Mouse (Mus musculus) lung, embryonic 14.5 days (tissue): ENCODE data around the gene Tfb2m. TPM values are rescaled to one million over a fixed set of nuclear protein-coding genes. Genes with fewer than 3 reads are reported as not detected.

ENCODE experiments used
- ATAC-seq: fragments of 200-750 bp; cut with Nextera tagmentation; 2 replicates; pipeline ENCODE4 v1.8.0; 2017; ENCODE audit warnings: mild to moderate bottlenecking, moderate TSS enrichment, moderate library complexity; ENCODE audit not compliant: insufficient read depth
- DNase-seq: peaks from one replicate; pipeline ENCODE4 v3.0.0-alpha.2; 2015
- H3K27ac ChIP-seq: fragments of 300-500 bp; sonication (generic); 2 replicates; pipeline ENCODE4 v1.5.1; 2014; ENCODE audit warnings: low read depth, mild to moderate bottlenecking, moderate library complexity
- H3K27me3 ChIP-seq: fragments of 300-500 bp; sonication (generic); 2 replicates; pipeline ENCODE4 v1.6.1; 2014; ENCODE audit warnings: low read length, control low read depth; ENCODE audit not compliant: insufficient read depth
- H3K36me3 ChIP-seq: fragments of 300-500 bp; sonication (generic); 2 replicates; pipeline ENCODE4 v1.6.1; 2014; ENCODE audit warnings: control low read depth; ENCODE audit not compliant: insufficient read depth
- H3K4me1 ChIP-seq: fragments of 300-500 bp; sonication (generic); 2 replicates; pipeline ENCODE4 v1.6.1; 2014; ENCODE audit warnings: antibody characterized with exemption, control low read depth; ENCODE audit not compliant: insufficient read depth
- H3K4me2 ChIP-seq: fragments of 300-500 bp; sonication (generic); 2 replicates; pipeline ENCODE4 v1.6.1; 2014; ENCODE audit warnings: mild to moderate bottlenecking
- H3K4me3 ChIP-seq: fragments of 300-500 bp; sonication (generic); 2 replicates; pipeline ENCODE4 v1.5.1; 2014; ENCODE audit warnings: low read depth, low read length
- H3K9ac ChIP-seq: fragments of 300-500 bp; sonication (generic); 2 replicates; pipeline ENCODE4 v1.6.1; 2014
- H3K9me3 ChIP-seq: fragments of 300-500 bp; sonication (generic); 2 replicates; pipeline ENCODE4 v1.6.1; 2016; ENCODE audit warnings: low read depth, low read length, control low read depth
- CTCF ChIP-seq: IDR thresholded peaks from 2 replicates; pipeline ENCODE4 v1.5.1; 2016; ENCODE audit warnings: antibody characterized with exemption, low read depth
- WGBS: fragments of 180-500 bp; shearing (Covaris S2); extraction: QIAGEN DNeasy Blood & Tissue Kit; methylation state at CpG from one replicate; pipeline ENCODE4 v1.1.7; 2014; 5-methylcytosine and 5-hydroxymethylcytosine counted together
- polyA plus RNA-seq: library from polyadenylated mRNA; unstranded; fragments of >200 nt; fragmentation: Nextera tagmentation; extraction: Ambion mirVana; gene quantifications from 2 replicates; pipeline ENCODE4 v1.2.1, GENCODE M21; 2014

Gene Tfb2m
- polyA plus RNA-seq, 1 experiment from 2014 or later = 26.6 TPM

GRCm38 (mm10) chr1:179502565-179502964 is 43.5 kb downstream of the Tfb2m start:
- no peak overlapping the region for H3K4me2 ChIP-seq
- DNase-seq (peak; percentile 76), ATAC-seq (no peak)
- no peak overlapping the region for H3K27ac ChIP-seq
- H3K9ac ChIP-seq = no peak overlapping the region
- no peaks in the 10 kb centered on the region for H3K4me1 ChIP-seq
- no peak overlapping the region for H3K4me3 ChIP-seq
- H3K9me3 ChIP-seq = no peaks in the 10 kb centered on the region
- WGBS = 12% methylated on average over 3 of the region's 3 CpGs
- H3K27me3 ChIP-seq = no peaks in the 10 kb centered on the region
- H3K36me3 ChIP-seq = no peaks in the 10 kb centered on the region
- peak; percentile 79 for TF ChIP-seq CTCF

DNA sequence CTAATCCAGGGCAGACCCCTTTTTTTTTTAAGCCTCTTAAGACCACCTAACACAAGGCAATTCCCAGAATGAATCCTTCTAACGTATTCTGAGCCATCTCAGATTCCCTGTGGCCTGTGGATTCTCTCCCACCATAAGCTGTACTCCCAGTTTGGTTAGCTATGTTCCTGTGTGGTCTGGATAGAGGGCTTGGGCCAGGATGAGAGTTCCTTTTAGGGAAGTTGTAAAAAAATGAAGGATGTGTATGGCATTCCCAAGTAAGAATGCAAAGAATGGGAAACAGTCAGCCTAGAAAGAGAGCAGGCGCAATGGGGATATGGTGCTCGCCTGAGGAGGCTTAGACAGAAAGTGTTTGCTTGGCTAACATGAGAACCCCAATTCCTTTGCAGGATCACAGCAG is 46.8 kb downstream of the Tfb2m start:
- H3K4me2 ChIP-seq = no peak overlapping the region
- no peak overlapping the region for H3K27ac ChIP-seq
- no peak for TF ChIP-seq CTCF
- H3K36me3 ChIP-seq = no peaks in the 10 kb centered on the region
- no peaks in the 10 kb centered on the region for H3K4me1 ChIP-seq
- 61% methylated on average over 3 of the region's 3 CpGs for WGBS
- H3K4me3 ChIP-seq = no peak overlapping the region
- ATAC-seq = peak; percentile 59; the same call in 1 of the 2 replicates
- H3K9me3 ChIP-seq = no peaks in the 10 kb centered on the region
- no peak overlapping the region for H3K9ac ChIP-seq
- peak; percentile 36 for DNase-seq
- no peaks in the 10 kb centered on the region for H3K27me3 ChIP-seq

GRCm38 (mm10) chr1:179492908-179493307 is 53.2 kb downstream of the Tfb2m start:
- no peak for ATAC-seq

GRCm38 (mm10) chr1:179488520-179488919 is 57.5 kb downstream of the Tfb2m start:
- H3K9ac ChIP-seq = no peak overlapping the region
- no peaks in the 10 kb centered on the region for H3K27me3 ChIP-seq
- 93% methylated on average over 5 of the region's 5 CpGs for WGBS
- H3K4me3 ChIP-seq = no peak overlapping the region
- TF ChIP-seq CTCF = no peak
- H3K4me2 ChIP-seq = no peak overlapping the region
- ATAC-seq = no peak
- DNase-seq = no peak
- H3K4me1 ChIP-seq = no peaks in the 10 kb centered on the region
- no peak overlapping the region for H3K27ac ChIP-seq
- no peaks in the 10 kb centered on the region for H3K9me3 ChIP-seq
- no peaks in the 10 kb centered on the region for H3K36me3 ChIP-seq

More at GRCm38 (mm10) chr1:179492908-179493307, 53.2 kb downstream of the Tfb2m start:
- no peaks in the 10 kb centered on the region for H3K27me3 ChIP-seq
- no peak for TF ChIP-seq CTCF
- no peak overlapping the region for H3K4me3 ChIP-seq
- H3K27ac ChIP-seq = no peak overlapping the region
- no peaks in the 10 kb centered on the region for H3K4me1 ChIP-seq
- DNase-seq = no peak
- H3K9me3 ChIP-seq = no peaks in the 10 kb centered on the region
- no peak overlapping the region for H3K9ac ChIP-seq
- H3K4me2 ChIP-seq = no peak overlapping the region
- no peaks in the 10 kb centered on the region for H3K36me3 ChIP-seq
- WGBS = 82% methylated on average over 5 of the region's 5 CpGs

DNA sequence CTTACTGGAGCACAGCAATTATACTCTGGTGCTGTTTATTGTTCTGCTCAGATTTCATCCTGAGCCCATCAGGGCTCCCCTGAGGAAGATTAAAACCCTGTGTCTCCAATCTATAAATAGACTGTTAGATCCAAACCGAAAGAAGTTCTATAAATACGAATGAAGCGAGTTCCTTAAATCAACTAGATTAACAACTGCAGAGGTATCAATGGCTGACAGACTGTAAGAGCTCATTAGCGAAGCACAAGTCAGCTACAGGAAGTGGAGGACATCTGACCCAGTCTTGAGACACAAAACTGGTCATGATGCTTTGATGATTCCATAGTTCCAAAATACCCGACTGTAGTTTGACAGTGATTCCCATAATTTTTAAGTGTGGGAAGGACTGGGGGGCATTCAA is 58.1 kb downstream of the Tfb2m start:
- no peak overlapping the region for H3K27ac ChIP-seq
- no peak for TF ChIP-seq CTCF
- WGBS = 50% methylated on average over 5 of the region's 5 CpGs
- H3K9ac ChIP-seq = no peak overlapping the region
- no peaks in the 10 kb centered on the region for H3K36me3 ChIP-seq
- H3K4me2 ChIP-seq = no peak overlapping the region
- no peak for ATAC-seq
- H3K27me3 ChIP-seq = no peaks in the 10 kb centered on the region
- no peaks in the 10 kb centered on the region for H3K4me1 ChIP-seq
- no peaks in the 10 kb centered on the region for H3K9me3 ChIP-seq
- no peak for DNase-seq
- no peak overlapping the region for H3K4me3 ChIP-seq

- no peak for TF ChIP-seq CTCF
- H3K27me3 ChIP-seq = no peaks in the 10 kb centered on the region
- H3K36me3 ChIP-seq = no peaks in the 10 kb centered on the region
- no peak overlapping the region for H3K9ac ChIP-seq
- no peak for ATAC-seq
- DNase-seq = no peak
- H3K4me2 ChIP-seq = no peak overlapping the region
- WGBS = 73% methylated on average over 2 of the region's 2 CpGs
- no peaks in the 10 kb centered on the region for H3K4me1 ChIP-seq
- no peaks in the 10 kb centered on the region for H3K9me3 ChIP-seq
- H3K27ac ChIP-seq = no peak overlapping the region
- no peak overlapping the region for H3K4me3 ChIP-seq
Observed at GRCm38 (mm10) chr1:179487238-179487637, 58.8 kb downstream of the Tfb2m start.

DNA sequence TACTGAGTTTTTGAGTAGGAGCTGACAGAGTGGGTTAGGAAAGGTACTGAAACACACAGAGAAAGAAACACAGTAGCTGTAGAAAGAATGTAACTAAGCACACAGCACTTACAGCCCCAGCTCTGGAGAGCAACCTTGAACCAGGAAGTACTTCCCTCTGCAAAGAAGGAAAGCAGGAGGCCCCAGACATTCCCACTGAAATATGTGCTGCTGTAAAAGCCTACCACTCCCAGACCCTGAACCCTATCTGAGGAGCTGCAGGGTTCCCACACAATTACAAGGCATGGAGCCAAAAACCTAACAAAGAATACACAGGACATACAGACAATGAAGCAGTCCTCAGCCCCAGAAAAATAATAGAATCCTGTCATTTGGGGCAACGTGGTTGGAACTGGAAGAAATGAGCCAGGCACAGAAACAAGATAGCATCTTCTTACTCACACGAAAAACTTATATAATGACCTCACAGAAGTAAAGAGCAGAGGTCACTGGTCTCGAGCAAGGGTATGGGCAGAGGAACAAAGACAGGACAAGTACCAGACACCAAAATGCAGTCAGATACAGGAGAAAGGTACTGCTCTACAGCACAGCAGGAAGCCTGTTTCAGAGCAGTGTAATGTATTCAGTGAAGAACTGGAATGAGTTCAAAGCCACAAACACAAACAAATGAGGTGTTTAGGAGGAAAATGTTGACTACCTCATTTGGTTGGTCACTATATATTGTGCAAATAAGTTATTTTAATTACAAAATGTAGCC is 60.1 kb downstream of the Tfb2m start:
- no peak overlapping the region for H3K4me3 ChIP-seq
- no peaks in the 10 kb centered on the region for H3K36me3 ChIP-seq
- no peaks in the 10 kb centered on the region for H3K9me3 ChIP-seq
- DNase-seq (peak; percentile 43), ATAC-seq (no peak; the same call in 1 of the 2 replicates)
- H3K27ac ChIP-seq = peak overlapping the region; percentile 38; the same call in 1 of the 2 replicates
- no peaks in the 10 kb centered on the region for H3K4me1 ChIP-seq
- WGBS = 37% methylated on average over 3 of the region's 3 CpGs
- no peak for TF ChIP-seq CTCF
- H3K9ac ChIP-seq = no peak overlapping the region
- no peaks in the 10 kb centered on the region for H3K27me3 ChIP-seq
- no peak overlapping the region for H3K4me2 ChIP-seq
